Mouse (Mus musculus) G1E (cell line): Measurements from ENCODE around the gene Lman2. TPM values are rescaled to one million over a fixed set of nuclear protein-coding genes. Genes with fewer than 3 reads are reported as not detected.

ENCODE experiments used
- ATAC-seq: 2 replicates; pipeline ENCODE4 v1.8.0; 2016; ENCODE audit warnings: mild to moderate bottlenecking; ENCODE audit not compliant: insufficient number of reproducible peaks, poor library complexity, low FRiP score, severe bottlenecking; ENCODE audit errors: extremely low read depth
- DNase-seq: peaks from one replicate; pipeline ENCODE4 v3.0.0; 2012; ENCODE audit warnings: low spot score
- H3K27me3 ChIP-seq: 2 replicates; pipeline ENCODE4 v1.6.1; 2012; ENCODE audit warnings: mild to moderate bottlenecking, low read length, inconsistent platforms; ENCODE audit not compliant: insufficient read depth
- H3K36me3 ChIP-seq: replicated peaks from 2 replicates; pipeline ENCODE3; 2012; ENCODE audit warnings: mild to moderate bottlenecking, inconsistent platforms
- H3K4me1 ChIP-seq: 2 replicates; pipeline ENCODE4 v1.6.1; 2012; ENCODE audit warnings: low read depth, low read length, inconsistent platforms, mixed read lengths; ENCODE audit not compliant: insufficient read depth
- H3K4me3 ChIP-seq: 2 replicates; pipeline ENCODE4 v1.5.1; 2012; ENCODE audit warnings: low read depth, mild to moderate bottlenecking, inconsistent platforms, low read length, moderate library complexity, mixed read lengths
- H3K9me3 ChIP-seq: replicated peaks from 2 replicates; pipeline ENCODE4 v1.6.1; 2012; ENCODE audit warnings: inconsistent platforms
- CTCF ChIP-seq: IDR thresholded peaks from 2 replicates; pipeline ENCODE4 v1.5.1; 2012; ENCODE audit warnings: low read depth, low read length, inconsistent platforms, mixed read lengths
- GATA1 ChIP-seq: IDR thresholded peaks from 2 replicates; pipeline ENCODE4 v1.6.1; 2012; ENCODE audit warnings: borderline replicate concordance, low read length, inconsistent platforms, mixed read lengths
- GATA2 ChIP-seq: IDR thresholded peaks from 2 replicates; pipeline ENCODE4 v1.6.1; 2012; ENCODE audit warnings: low read depth, low read length, inconsistent platforms, borderline replicate concordance
- POLR2AphosphoS5 ChIP-seq: IDR thresholded peaks from 2 replicates; pipeline ENCODE4 v1.6.1; 2012; ENCODE audit warnings: low read depth, low read length, inconsistent platforms; ENCODE audit not compliant: insufficient replicate concordance
- TAL1 ChIP-seq: conservative IDR thresholded peaks from 2 replicates; pipeline ENCODE4 v1.6.1; 2012; ENCODE audit warnings: low read depth, low read length, inconsistent platforms, mixed read lengths
- polyA plus RNA-seq: library from polyadenylated mRNA; stranded (reverse); fragments of >175 nt; gene quantifications from 2 replicates; pipeline ENCODE4 v1.2.3, GENCODE M21; 2012
- total RNA-seq, 2 experiments: library from RNA; stranded (forward) in 1 of 2; stranded (reverse) in 1 of 2; fragments of 200-1000 nt in 1 of 2; fragments of >200 nt in 1 of 2; fragmentation: Nextera tagmentation in 1 of 2; gene quantifications; 2 replicates each; pipeline ENCODE4 v1.2.3; 2014 to 2017

Gene Lman2
- total and polyA plus RNA-seq, 3 experiments: 76.9 to 124 (median 77.7) TPM

GRCm38 (mm10) chr13:55329109-55329682 is 33.4 kb downstream of the Lman2 start:
- H3K27me3 ChIP-seq: peaks cover 12% of the 10 kb centered on the region
- no peak for ATAC-seq
- H3K9me3 ChIP-seq: no peaks in the 10 kb centered on the region

DNA sequence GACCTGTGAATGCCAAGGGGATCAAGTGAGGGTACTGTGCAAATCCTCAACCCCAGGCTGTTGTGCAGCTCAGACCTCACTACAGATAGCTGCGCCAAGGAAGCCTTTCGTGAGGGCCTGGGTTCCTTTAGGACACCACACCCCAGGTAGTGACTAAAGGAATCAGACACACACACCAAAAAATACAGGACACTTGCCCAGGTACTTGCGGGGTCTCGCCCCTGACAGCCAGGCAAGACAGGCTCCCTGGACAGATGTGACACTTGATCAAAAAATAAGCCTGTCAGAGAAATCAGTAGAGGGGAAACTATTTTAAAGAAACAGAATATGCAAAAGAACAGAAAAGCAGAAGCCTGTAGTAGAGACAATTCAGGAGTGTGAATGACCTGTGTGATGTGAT is 33.9 kb downstream of the Lman2 start:
- ATAC-seq: no peak
- Histone ChIP-seq H3K36me3 (peaks cover 42% of the 10 kb centered on the region), H3K27me3 (peaks cover 9% of the 10 kb centered on the region), H3K4me3 (no peak overlapping the region; the same call in 1 of the 2 replicates), H3K4me1 (peaks cover 57% of the 10 kb centered on the region), H3K9me3 (no peaks in the 10 kb centered on the region)
- TF ChIP-seq POLR2AphosphoS5 (no peak), TAL1 (no peak), GATA1 (no peak), CTCF (no peak), GATA2 (no peak)
- no peak for DNase-seq

More at GRCm38 (mm10) chr13:55329109-55329682, 33.4 kb downstream of the Lman2 start:
- DNase-seq: peak; percentile 53
- Histone ChIP-seq H3K36me3 (peaks cover 37% of the 10 kb centered on the region), H3K4me1 (peaks cover 52% of the 10 kb centered on the region), H3K4me3 (peak overlapping the region; percentile 78)
- no peak for TF ChIP-seq TAL1
- no peak for TF ChIP-seq GATA1
- TF ChIP-seq GATA2: no peak
- TF ChIP-seq POLR2AphosphoS5: no peak
- TF ChIP-seq CTCF: no peak

DNA sequence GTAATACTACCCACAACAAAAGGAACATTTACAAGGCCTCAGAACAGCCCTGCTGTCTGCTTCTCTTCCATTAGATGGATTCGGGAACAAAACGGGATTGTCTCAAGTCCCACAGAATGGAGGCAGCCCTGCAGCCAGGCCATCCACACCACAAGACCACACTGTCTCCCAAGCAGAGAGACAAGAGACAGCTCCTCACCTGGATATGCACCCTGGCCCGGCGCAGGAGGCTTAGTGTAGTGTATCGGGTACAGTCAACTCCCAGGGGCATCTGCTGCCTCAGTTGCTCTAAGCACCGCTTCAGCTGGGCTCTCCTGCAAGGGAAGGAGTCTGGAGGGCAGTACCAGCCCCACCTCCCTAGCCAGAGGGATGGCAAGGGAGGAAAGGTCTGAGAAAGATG is 34.4 kb downstream of the Lman2 start:
- Histone ChIP-seq H3K27me3 (peaks cover 5% of the 10 kb centered on the region), H3K9me3 (no peaks in the 10 kb centered on the region), H3K36me3 (peaks cover 47% of the 10 kb centered on the region), H3K4me1 (peaks cover 62% of the 10 kb centered on the region), H3K4me3 (no peak overlapping the region)
- DNase-seq: no peak
- no peak for ATAC-seq
- TF ChIP-seq GATA1 (no peak), POLR2AphosphoS5 (no peak), GATA2 (no peak)

GRCm38 (mm10) chr13:55327633-55328032 is 35.0 kb downstream of the Lman2 start:
- Histone ChIP-seq H3K27me3 (peaks cover 3% of the 10 kb centered on the region; the same call in 1 of the 2 replicates), H3K9me3 (no peaks in the 10 kb centered on the region), H3K4me1 (peaks cover 66% of the 10 kb centered on the region), H3K4me3 (no peak overlapping the region), H3K36me3 (peaks cover 52% of the 10 kb centered on the region)
- peak; percentile 78 for DNase-seq
- TF ChIP-seq CTCF (peak; percentile 95), GATA1 (no peak)
- 0 out of 2 replicates have a peak, but pooled peaks have one; percentile 17 for ATAC-seq

DNA sequence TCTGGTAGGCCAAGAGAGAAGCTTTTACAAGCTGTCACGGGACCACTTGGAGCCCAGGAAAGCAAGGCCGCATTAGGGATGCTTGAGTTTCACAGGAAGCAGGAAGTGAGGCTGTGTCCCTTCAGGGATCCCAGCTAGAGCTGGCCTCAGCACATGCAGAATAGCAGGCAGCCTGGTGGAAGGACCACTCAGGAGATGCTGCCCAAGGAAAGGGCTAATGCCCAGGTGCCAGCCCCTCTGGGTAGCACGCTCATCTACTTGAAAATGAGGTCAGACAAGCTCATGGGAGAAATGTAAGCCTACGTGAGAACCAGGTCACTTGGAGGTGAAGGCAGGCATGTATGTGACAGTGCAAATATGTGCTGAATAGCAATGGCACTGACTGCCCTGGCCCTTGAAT is 35.4 kb downstream of the Lman2 start:
- Histone ChIP-seq H3K27me3 (peaks cover 3% of the 10 kb centered on the region; the same call in 1 of the 2 replicates), H3K4me1 (peaks cover 66% of the 10 kb centered on the region), H3K4me3 (no peak overlapping the region), H3K36me3 (peaks cover 53% of the 10 kb centered on the region), H3K9me3 (no peaks in the 10 kb centered on the region)
- no peak for DNase-seq
- TF ChIP-seq GATA2 (no peak), GATA1 (no peak), POLR2AphosphoS5 (no peak), CTCF (no peak), TAL1 (no peak)
- ATAC-seq: no peak

- TF ChIP-seq TAL1 (no peak), GATA2 (no peak)
- no peaks in the 10 kb centered on the region for H3K9me3 ChIP-seq
- H3K36me3 ChIP-seq: peaks cover 56% of the 10 kb centered on the region
- no peak overlapping the region for H3K4me3 ChIP-seq
- H3K27me3 ChIP-seq: no peaks in the 10 kb centered on the region
- peaks cover 64% of the 10 kb centered on the region for H3K4me1 ChIP-seq
- DNase-seq: no peak
- ATAC-seq: no peak
Measured at GRCm38 (mm10) chr13:55325596-55325995, 37.0 kb downstream of the Lman2 start.
